In genomic region chr1:62703158-62704116, GRCm38 (mm10) we compare ENCODE assay signal across 8 mouse cellular contexts. TPM values are rescaled to one million over a fixed set of nuclear protein-coding genes. Genes with fewer than 3 reads are reported as not detected.
DNase-seq lines count a peak whose midpoint lies in the region; ATAC-seq lines count a peak whose summit lies in the region.

Nrp2 (plus strand) TSS chr1:62703285.

- under 1% methylated on average over 75 of the region's 76 CpGs for WGBS in hindbrain, embryonic 13.5 days

- peak within 1 kb of the TSS; percentile 79 for H3K4me3 ChIP-seq in hindbrain, embryonic 13.5 days

- peak; percentile 86 for ATAC-seq in hindbrain, embryonic 13.5 days (ENCODE audit: low FRiP score)

- H3K27ac ChIP-seq in hindbrain, embryonic 13.5 days: peak within 1 kb of the TSS; percentile 94

- H3K9me3 ChIP-seq in hindbrain, embryonic 13.5 days: no peaks in the 10 kb centered on the region

- H3K4me1 ChIP-seq in hindbrain, embryonic 13.5 days (replicated peaks): peaks cover 49% of the 10 kb centered on the region

- peak within 1 kb of the TSS; percentile 87 for H3K9ac ChIP-seq in hindbrain, embryonic 13.5 days

- H3K36me3 ChIP-seq in hindbrain, embryonic 13.5 days: no peaks in the 10 kb centered on the region

- H3K27me3 ChIP-seq in hindbrain, embryonic 13.5 days: peaks cover 32% of the 10 kb centered on the region

- H3K4me2 ChIP-seq in hindbrain, embryonic 13.5 days: peak within 1 kb of the TSS; percentile 86

- peak; percentile 39 for DNase-seq in T-cell, adult 2 months (ENCODE audit: low spot score)
- peak; percentile 80 to 83 for DNase-seq in cerebellum, postnatal 25 days
- DNase-seq in gastrocnemius, adult 18-20 months (ENCODE audit: low spot score): peak; percentile 79
- peak; percentile 88 for DNase-seq in layer of hippocampus, postnatal 36 days
- DNase-seq in lung, postnatal 36 days: peak; percentile 91
- DNase-seq in retina, embryonic 14.5 days (ENCODE audit: low spot score): peak; percentile 80
- peak; percentile 45 to 61 for DNase-seq in thymus, postnatal 36 days

RNA-seq across cellular contexts. Expression of gene Nrp2, which starts in this region (rescaled TPM):
- 1 to 10 TPM; 3.7 to 8.0 TPM for total RNA-seq in gastrocnemius, adult 18-20 months (2021)
- polyA plus RNA-seq in hindbrain, embryonic 13.5 days (2015; fragmentation: Nextera tagmentation; extraction: Ambion mirVana): 34.8 and 35.7 TPM in 2 replicates
- total RNA-seq in layer of hippocampus, postnatal 36 days (2021): 10 to 100 TPM; 58.8 to 66.3 TPM

Comparison
In these comparisons a context has a peak if more than half of its experiments do, and no peak if none do; other contexts are left out.
1. Peak in every context shown above with its lines: DNase-seq, ATAC-seq, H3K4me3 ChIP-seq and H3K27ac ChIP-seq.
2. RNA of gene Nrp2 (total RNA-seq): 58.8 to 66.3 TPM in layer of hippocampus, postnatal 36 days; 3.7 to 8.0 TPM in gastrocnemius, adult 18-20 months; every median in the first group is over 4 times any median in the second.
3. DNase-seq: peak in every context shown above with its lines; median percentile 91 in lung, postnatal 36 days; 88 in layer of hippocampus, postnatal 36 days; 82 in cerebellum, postnatal 25 days; 80 in retina, embryonic 14.5 days; 79 in gastrocnemius, adult 18-20 months; 53 in thymus, postnatal 36 days; 39 in T-cell, adult 2 months.